In the genomic region with DNA sequence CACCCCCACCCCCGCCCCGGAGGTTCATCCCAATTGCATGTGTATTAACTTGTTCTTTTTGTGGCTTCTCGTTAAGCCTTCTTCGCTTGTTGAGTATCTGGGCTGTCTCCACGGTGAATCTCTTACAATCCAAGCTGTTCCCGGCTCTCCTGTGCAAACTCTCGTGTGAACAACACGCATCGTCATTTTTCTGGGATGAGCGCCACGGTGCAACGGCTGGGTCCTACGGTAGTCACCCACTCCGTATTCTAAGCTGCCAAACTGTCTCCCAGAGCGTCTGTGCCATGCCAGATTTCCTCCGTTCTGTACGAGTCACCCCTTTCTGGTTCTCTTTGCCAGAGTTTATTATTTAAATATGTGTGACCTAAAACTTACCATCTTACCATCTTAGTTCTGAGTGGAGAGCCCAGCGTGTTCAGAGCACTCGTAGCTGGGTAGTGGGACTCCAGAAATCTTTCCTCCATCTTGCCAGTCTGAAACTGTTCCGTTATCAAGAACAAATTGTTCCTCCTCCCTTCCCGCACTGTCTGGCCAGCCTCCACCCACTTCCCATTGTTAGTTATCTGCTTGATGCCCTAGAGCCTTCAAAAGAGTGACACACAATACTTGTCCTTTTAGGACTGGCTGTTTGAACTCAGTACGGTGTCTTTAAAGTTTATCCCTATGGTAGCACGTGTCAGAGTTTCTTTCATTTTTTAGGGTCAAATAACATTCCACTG, we compare ENCODE assay signal across 9 mouse cellular contexts.
DNase-seq lines count a peak whose midpoint lies in the region; ATAC-seq and TF ChIP-seq lines count a peak whose summit lies in the region.
"Had no signal": no experiment of that assay in that cellular context is flagged by ENCODE, and none has a peak within 500 bp of the region (broad histone marks: within the 10 kb centered on the region; RNA-seq: fewer than 3 reads in every experiment).

No protein-coding gene starts in this region.

- peak; percentile 67 to 78 for DNase-seq in cerebellum, postnatal 14 days
- DNase-seq in cerebellum, adult 11 months: no peak
- peak; percentile 58 for DNase-seq in Patski (ENCODE audit: low read depth, low spot score)
- peak; percentile 78 for DNase-seq in layer of hippocampus, adult 9-10 months (ENCODE audit: low spot score)
- DNase-seq in lung, postnatal 25 days (ENCODE audit: low spot score): peak; percentile 78
- DNase-seq in ovary, postnatal 36 days (ENCODE audit: low spot score): no peak
- DNase-seq in thymus, postnatal 25 days: no peak
- no peak for DNase-seq in urinary bladder, postnatal 25 days (ENCODE audit: low spot score)

- TF ChIP-seq CTCF in Patski (IDR thresholded peaks at IDR 0.05): no peak

- ATAC-seq in Patski: no peak
- ATAC-seq: midbrain, embryonic 13.5 days had no signal

- H3K27me3 ChIP-seq in Patski: no peaks in the 10 kb centered on the region
- H3K27me3 ChIP-seq: midbrain, embryonic 13.5 days had no signal

- POLR2A ChIA-PET in Patski (lab: Charles Lee): interaction anchor here (0.8 to 1.1 kb wide), 2 partner anchors 12 to 52 kb away, joined by 3 read pairs; no protein-coding TSS in a partner anchor

- in situ Hi-C loops in Patski (cut with MboI; ENCODE audit: low pct_unique_long_range_greater_than_20kb): loop anchor here (10.0 to 25.0 kb wide), 4 partner anchors 89 to 947 kb away; a partner anchor contains a TSS

- CTCF ChIA-PET in Patski (lab: Charles Lee): interaction anchor here (1.1 to 1.2 kb wide), 2 partner anchors 157 to 314 kb away, joined by 3 read pairs; no protein-coding TSS in a partner anchor

Comparison
In these comparisons a context has a peak if more than half of its experiments do, and no peak if none do; other contexts are left out.
1. DNase-seq: peak in cerebellum, postnatal 14 days (2 of 2), Patski (single experiment), layer of hippocampus, adult 9-10 months (single experiment) and lung, postnatal 25 days (single experiment); none in cerebellum, adult 11 months (single experiment), ovary, postnatal 36 days (single experiment), thymus, postnatal 25 days (single experiment) and urinary bladder, postnatal 25 days (single experiment).